Mouse (Mus musculus) naive thymus-derived CD4-positive, alpha-beta T cell, adult 2 months (primary cell): ENCODE data around the gene Hes7.
A peak's percentile ranks its signal among the peaks of the same experiment; 100 is the strongest.

Source experiments
- DNase-seq: peaks from one replicate; pipeline ENCODE4 v3.0.0-alpha.2; 2011; ENCODE audit warnings: low read depth

Hes7 gene

GRCm38 (mm10) chr11:69120221-69121000 is at the start of gene Hes7:
Gene Hes7 (plus strand): TSS chr11:69120404.
- no peak for DNase-seq

- DNase-seq, result peak; percentile 96
These were observed 49.5 kb upstream of the Hes7 start, which contains the start of gene Tmem107 for GRCm38 (mm10) chr11:69070590-69071222. Gene Tmem107 (plus strand): TSS chr11:69070806.

- DNase-seq, result no peak
These were observed 48.9 kb upstream of the Hes7 start for GRCm38 (mm10) chr11:69071262-69071661.

- no peak for DNase-seq
These were observed 48.0 kb upstream of the Hes7 start for GRCm38 (mm10) chr11:69072234-69072633.

- DNase-seq, result no peak
These were observed 47.5 kb upstream of the Hes7 start for GRCm38 (mm10) chr11:69072666-69073064.

- DNase-seq, result peak; percentile 99
These were observed 46.9 kb upstream of the Hes7 start for GRCm38 (mm10) chr11:69073065-69073888.

GRCm38 (mm10) chr11:69073951-69074775 is 46.0 kb upstream of the Hes7 start:
- DNase-seq, result no peak

GRCm38 (mm10) chr11:69074776-69075069 is 45.5 kb upstream of the Hes7 start:
- no peak for DNase-seq

GRCm38 (mm10) chr11:69075764-69076479 is 44.3 kb upstream of the Hes7 start:
- DNase-seq, result no peak

GRCm38 (mm10) chr11:69076572-69076971 is 43.6 kb upstream of the Hes7 start:
- DNase-seq, result no peak

GRCm38 (mm10) chr11:69077316-69077715 is 42.9 kb upstream of the Hes7 start:
- no peak for DNase-seq

GRCm38 (mm10) chr11:69078041-69078440 is 42.2 kb upstream of the Hes7 start:
- DNase-seq, result no peak

- no peak for DNase-seq
These were observed 41.3 kb upstream of the Hes7 start for GRCm38 (mm10) chr11:69078805-69079438.

GRCm38 (mm10) chr11:69080102-69080854 is 39.9 kb upstream of the Hes7 start:
- no peak for DNase-seq

- DNase-seq, result no peak
These were observed 39.4 kb upstream of the Hes7 start for GRCm38 (mm10) chr11:69080855-69081222.

GRCm38 (mm10) chr11:69081613-69082012 is 38.6 kb upstream of the Hes7 start:
- no peak for DNase-seq

GRCm38 (mm10) chr11:69085608-69086007 is 34.6 kb upstream of the Hes7 start:
- DNase-seq, result no peak

GRCm38 (mm10) chr11:69086390-69086789 is 33.8 kb upstream of the Hes7 start:
- DNase-seq, result no peak

- DNase-seq, result no peak
These were observed 33.1 kb upstream of the Hes7 start for GRCm38 (mm10) chr11:69087082-69087481.

- DNase-seq, result peak; percentile 37
These were observed 32.6 kb upstream of the Hes7 start for GRCm38 (mm10) chr11:69087597-69087996.
